Mouse (Mus musculus) cerebellum, adult 11-12 months (tissue): ENCODE results near the gene Shc3.

Experiments used
- DNase-seq: peaks from one replicate; pipeline ENCODE4 v3.0.0; 2022

Shc3 gene

GRCm38 (mm10) chr13:51568911-51569684, at the start of gene Shc3:
Shc3 (minus strand) TSS chr13:51569419.
- DNase-seq: peak; percentile 51

- no peak for DNase-seq
These were observed 49.4 kb upstream of the Shc3 start for GRCm38 (mm10) chr13:51618602-51619001.

GRCm38 (mm10) chr13:51617861-51618260, 48.6 kb upstream of the Shc3 start:
- DNase-seq: no peak

GRCm38 (mm10) chr13:51617306-51617705, 48.1 kb upstream of the Shc3 start:
- no peak for DNase-seq

GRCm38 (mm10) chr13:51616417-51617044, 47.3 kb upstream of the Shc3 start:
- DNase-seq: no peak

GRCm38 (mm10) chr13:51615815-51616214, 46.6 kb upstream of the Shc3 start:
- DNase-seq: no peak

- no peak for DNase-seq
These were observed 42.3 kb upstream of the Shc3 start for GRCm38 (mm10) chr13:51611500-51611899.

GRCm38 (mm10) chr13:51611060-51611459, 41.8 kb upstream of the Shc3 start:
- no peak for DNase-seq

GRCm38 (mm10) chr13:51609231-51609630, 40.0 kb upstream of the Shc3 start:
- DNase-seq: no peak

GRCm38 (mm10) chr13:51603894-51604244, 34.6 kb upstream of the Shc3 start:
- DNase-seq: no peak

GRCm38 (mm10) chr13:51603221-51603893, 34.1 kb upstream of the Shc3 start:
- no peak for DNase-seq

- no peak for DNase-seq
These were observed 33.5 kb upstream of the Shc3 start for GRCm38 (mm10) chr13:51602764-51603163.

- DNase-seq: no peak
These were observed 30.9 kb upstream of the Shc3 start for GRCm38 (mm10) chr13:51600169-51600568.

GRCm38 (mm10) chr13:51598063-51598462, 28.8 kb upstream of the Shc3 start:
- DNase-seq: no peak

- DNase-seq: no peak
These were observed 26.2 kb upstream of the Shc3 start for GRCm38 (mm10) chr13:51595404-51595803.

- DNase-seq: no peak
These were observed 25.6 kb upstream of the Shc3 start for GRCm38 (mm10) chr13:51594656-51595311.

- DNase-seq: no peak
These were observed 18.8 kb upstream of the Shc3 start for GRCm38 (mm10) chr13:51588005-51588404.

GRCm38 (mm10) chr13:51582204-51582603, 13.0 kb upstream of the Shc3 start:
- no peak for DNase-seq

GRCm38 (mm10) chr13:51580263-51581044, 11.2 kb upstream of the Shc3 start:
- no peak for DNase-seq

GRCm38 (mm10) chr13:51573849-51574248, 4.6 kb upstream of the Shc3 start:
- no peak for DNase-seq

- DNase-seq: no peak
These were observed 892 bp upstream of the Shc3 start for GRCm38 (mm10) chr13:51570111-51570510.

GRCm38 (mm10) chr13:51569685-51570068, 458 bp upstream of the Shc3 start:
- no peak for DNase-seq

- DNase-seq: no peak
These were observed 718 bp downstream of the Shc3 start for GRCm38 (mm10) chr13:51568501-51568901.
